Mouse (Mus musculus) lung, postnatal 0 days (tissue): ENCODE results near the gene Pcdh9. TPM values are rescaled to one million over a fixed set of nuclear protein-coding genes. Genes with fewer than 3 reads are reported as not detected.

Experiments used
- ATAC-seq: fragments of 200-750 bp; cut with Nextera tagmentation; 2 replicates; pipeline ENCODE4 v1.8.0; 2017; ENCODE audit warnings: moderate library complexity
- DNase-seq: peaks from one replicate; pipeline ENCODE4 v3.0.0-alpha.2; 2016; ENCODE audit warnings: low spot score
- H3K27ac ChIP-seq: fragments of 300-500 bp; sonication (generic); 2 replicates; pipeline ENCODE4 v1.5.1; 2014; ENCODE audit warnings: antibody characterized with exemption, mild to moderate bottlenecking, low read length, mixed read lengths
- H3K27me3 ChIP-seq: fragments of 300-500 bp; sonication (generic); replicated peaks from 2 replicates; pipeline ENCODE4 v1.6.1; 2014; ENCODE audit warnings: low read length, mixed read lengths; ENCODE audit not compliant: insufficient read depth
- H3K36me3 ChIP-seq: fragments of 300-500 bp; sonication (generic); 2 replicates; pipeline ENCODE4 v1.6.1; 2014; ENCODE audit warnings: low read length, mixed read lengths; ENCODE audit not compliant: insufficient read depth
- H3K4me1 ChIP-seq: fragments of 300-500 bp; sonication (generic); 2 replicates; pipeline ENCODE4 v1.6.1; 2014; ENCODE audit warnings: antibody characterized with exemption, low read depth, low read length, mixed read lengths; ENCODE audit not compliant: insufficient read depth
- H3K4me2 ChIP-seq: fragments of 300-500 bp; sonication (generic); replicated peaks from 2 replicates; pipeline ENCODE4 v1.6.1; 2014; ENCODE audit warnings: low read depth, mild to moderate bottlenecking, low read length, moderate library complexity, mixed read lengths
- H3K4me3 ChIP-seq: fragments of 300-500 bp; sonication (generic); 2 replicates; pipeline ENCODE4 v1.5.1; 2014; ENCODE audit warnings: low read depth, low read length
- H3K9ac ChIP-seq: fragments of 300-500 bp; sonication (generic); replicated peaks from 2 replicates; pipeline ENCODE4 v1.6.1; 2014; ENCODE audit warnings: low read depth, mild to moderate bottlenecking
- H3K9me3 ChIP-seq: fragments of 300-500 bp; sonication (generic); 2 replicates; pipeline ENCODE4 v1.6.1; 2016; ENCODE audit warnings: low read length, mixed read lengths
- CTCF ChIP-seq: IDR thresholded peaks from 2 replicates; pipeline ENCODE4 v1.5.1; 2016; ENCODE audit warnings: antibody characterized with exemption, mild to moderate bottlenecking
- EP300 ChIP-seq: IDR thresholded peaks from 2 replicates; pipeline ENCODE4 v1.6.1; 2016; ENCODE audit warnings: antibody characterized with exemption, mild to moderate bottlenecking, control low read depth
- WGBS: fragments of 180-500 bp; shearing (Covaris S2); extraction: QIAGEN DNeasy Blood & Tissue Kit; methylation state at CpG from one replicate; pipeline ENCODE4 v1.1.7; 2014; 5-methylcytosine and 5-hydroxymethylcytosine counted together
- polyA plus RNA-seq: library from polyadenylated mRNA; unstranded; fragments of >200 nt; fragmentation: Nextera tagmentation; extraction: Ambion mirVana; gene quantifications from 2 replicates; pipeline ENCODE4 v1.2.1, GENCODE M21; 2015

Pcdh9 gene
- polyA plus RNA-seq, 1 experiment from 2014 or later = 1.4 TPM

- H3K27ac ChIP-seq = no peak overlapping the region
- H3K4me2 ChIP-seq = no peak overlapping the region
- H3K27me3 ChIP-seq = no peaks in the 10 kb centered on the region
- H3K9ac ChIP-seq = no peak overlapping the region
- ATAC-seq = no peak
- no peaks in the 10 kb centered on the region for H3K4me1 ChIP-seq
- no peaks in the 10 kb centered on the region for H3K36me3 ChIP-seq
- 87% methylated on average over 2 of the region's 2 CpGs for WGBS
- TF ChIP-seq CTCF (no peak), EP300 (no peak)
- no peak overlapping the region for H3K4me3 ChIP-seq
- DNase-seq = no peak
- H3K9me3 ChIP-seq = no peaks in the 10 kb centered on the region
Measured at GRCm38 (mm10) chr14:93441852-93442251, 448.6 kb downstream of the Pcdh9 start.

- DNase-seq = no peak
- ATAC-seq = no peak
- Histone ChIP-seq H3K27me3 (no peaks in the 10 kb centered on the region), H3K36me3 (no peaks in the 10 kb centered on the region), H3K4me2 (no peak overlapping the region), H3K9ac (no peak overlapping the region), H3K9me3 (no peaks in the 10 kb centered on the region), H3K4me3 (no peak overlapping the region), H3K4me1 (no peaks in the 10 kb centered on the region), H3K27ac (no peak overlapping the region)
- WGBS = 32% methylated on average over 1 of the region's 1 CpGs
- no peak for TF ChIP-seq EP300
- no peak for TF ChIP-seq CTCF
Measured at GRCm38 (mm10) chr14:93437226-93437625, 453.3 kb downstream of the Pcdh9 start.

- no peaks in the 10 kb centered on the region for H3K27me3 ChIP-seq
- no peaks in the 10 kb centered on the region for H3K4me1 ChIP-seq
- no peaks in the 10 kb centered on the region for H3K9me3 ChIP-seq
- no peak overlapping the region for H3K4me3 ChIP-seq
- H3K36me3 ChIP-seq = no peaks in the 10 kb centered on the region
- TF ChIP-seq EP300 (no peak), CTCF (no peak)
- no peak for ATAC-seq
- DNase-seq = no peak
- WGBS = 69% methylated on average over 3 of the region's 3 CpGs
- H3K9ac ChIP-seq = no peak overlapping the region
- H3K4me2 ChIP-seq = no peak overlapping the region
- no peak overlapping the region for H3K27ac ChIP-seq
Measured at GRCm38 (mm10) chr14:93416752-93417151, 473.7 kb downstream of the Pcdh9 start.

- 72% methylated on average over 2 of the region's 2 CpGs for WGBS
- DNase-seq = no peak
- TF ChIP-seq CTCF = no peak
- no peak for TF ChIP-seq EP300
- H3K4me3 ChIP-seq = no peak overlapping the region
- H3K9me3 ChIP-seq = no peaks in the 10 kb centered on the region
- no peak overlapping the region for H3K4me2 ChIP-seq
- H3K4me1 ChIP-seq = no peaks in the 10 kb centered on the region
- H3K27ac ChIP-seq = no peak overlapping the region
- no peaks in the 10 kb centered on the region for H3K27me3 ChIP-seq
- no peaks in the 10 kb centered on the region for H3K36me3 ChIP-seq
- no peak overlapping the region for H3K9ac ChIP-seq
- no peak for ATAC-seq
Measured at GRCm38 (mm10) chr14:93415496-93415895, 475.0 kb downstream of the Pcdh9 start.

DNA sequence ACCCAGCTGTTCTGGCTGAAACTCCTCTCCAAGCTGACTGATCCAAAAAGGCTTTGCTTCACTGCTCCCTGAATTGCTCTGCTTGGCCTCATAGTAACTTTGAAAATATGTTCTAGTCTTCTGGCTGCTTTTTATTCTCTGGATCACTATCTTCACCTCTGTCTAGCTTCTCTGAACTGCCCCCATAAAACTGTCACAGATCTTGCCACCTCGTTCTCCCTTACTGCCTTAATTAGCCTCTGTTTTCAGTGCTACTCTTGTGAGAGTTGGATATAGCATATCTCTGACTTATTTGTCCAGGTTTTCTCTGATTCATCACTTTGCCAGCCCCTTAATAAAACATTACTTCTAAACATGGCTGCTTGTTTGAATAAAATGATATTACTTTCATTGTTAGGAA lies 481.2 kb downstream of the Pcdh9 start:
- Histone ChIP-seq H3K9me3 (no peaks in the 10 kb centered on the region), H3K27me3 (no peaks in the 10 kb centered on the region), H3K27ac (no peak overlapping the region), H3K36me3 (no peaks in the 10 kb centered on the region), H3K9ac (no peak overlapping the region), H3K4me3 (no peak overlapping the region), H3K4me1 (no peaks in the 10 kb centered on the region), H3K4me2 (no peak overlapping the region)
- WGBS = 79% methylated on average over 1 of the region's 1 CpGs
- ATAC-seq (no peak), DNase-seq (no peak)
- TF ChIP-seq EP300 = no peak
- no peak for TF ChIP-seq CTCF

- ATAC-seq = no peak
- H3K27me3 ChIP-seq = no peaks in the 10 kb centered on the region
- WGBS = 82% methylated on average over 5 of the region's 5 CpGs
- no peaks in the 10 kb centered on the region for H3K36me3 ChIP-seq
- no peak for TF ChIP-seq CTCF
- TF ChIP-seq EP300 = no peak
- no peak overlapping the region for H3K4me2 ChIP-seq
- no peak overlapping the region for H3K4me3 ChIP-seq
- H3K4me1 ChIP-seq = no peaks in the 10 kb centered on the region
- H3K9me3 ChIP-seq = no peaks in the 10 kb centered on the region
- no peak overlapping the region for H3K27ac ChIP-seq
- DNase-seq = no peak
- no peak overlapping the region for H3K9ac ChIP-seq
Measured at GRCm38 (mm10) chr14:93407747-93408146, 482.7 kb downstream of the Pcdh9 start.

GRCm38 (mm10) chr14:93385090-93385489 lies 505.4 kb downstream of the Pcdh9 start:
- Histone ChIP-seq H3K4me1 (no peaks in the 10 kb centered on the region), H3K4me3 (no peak overlapping the region), H3K27ac (no peak overlapping the region), H3K9ac (no peak overlapping the region), H3K4me2 (no peak overlapping the region), H3K9me3 (no peaks in the 10 kb centered on the region), H3K27me3 (no peaks in the 10 kb centered on the region), H3K36me3 (no peaks in the 10 kb centered on the region)
- TF ChIP-seq CTCF = no peak
- TF ChIP-seq EP300 = no peak
- no peak for ATAC-seq
- WGBS = 49% methylated on average over 2 of the region's 2 CpGs
- no peak for DNase-seq
